Mouse (Mus musculus) CD4-positive, CD25-positive, alpha-beta regulatory T cell, adult 2 months (primary cell): ENCODE data around the gene Anxa2.
A peak's percentile ranks its signal among the peaks of the same experiment; 100 is the strongest.

ENCODE experiments used
- DNase-seq: peaks from one replicate; pipeline ENCODE4 v3.0.0-alpha.2; 2012; ENCODE audit warnings: low read depth, low spot score

Anxa2 gene

DNA sequence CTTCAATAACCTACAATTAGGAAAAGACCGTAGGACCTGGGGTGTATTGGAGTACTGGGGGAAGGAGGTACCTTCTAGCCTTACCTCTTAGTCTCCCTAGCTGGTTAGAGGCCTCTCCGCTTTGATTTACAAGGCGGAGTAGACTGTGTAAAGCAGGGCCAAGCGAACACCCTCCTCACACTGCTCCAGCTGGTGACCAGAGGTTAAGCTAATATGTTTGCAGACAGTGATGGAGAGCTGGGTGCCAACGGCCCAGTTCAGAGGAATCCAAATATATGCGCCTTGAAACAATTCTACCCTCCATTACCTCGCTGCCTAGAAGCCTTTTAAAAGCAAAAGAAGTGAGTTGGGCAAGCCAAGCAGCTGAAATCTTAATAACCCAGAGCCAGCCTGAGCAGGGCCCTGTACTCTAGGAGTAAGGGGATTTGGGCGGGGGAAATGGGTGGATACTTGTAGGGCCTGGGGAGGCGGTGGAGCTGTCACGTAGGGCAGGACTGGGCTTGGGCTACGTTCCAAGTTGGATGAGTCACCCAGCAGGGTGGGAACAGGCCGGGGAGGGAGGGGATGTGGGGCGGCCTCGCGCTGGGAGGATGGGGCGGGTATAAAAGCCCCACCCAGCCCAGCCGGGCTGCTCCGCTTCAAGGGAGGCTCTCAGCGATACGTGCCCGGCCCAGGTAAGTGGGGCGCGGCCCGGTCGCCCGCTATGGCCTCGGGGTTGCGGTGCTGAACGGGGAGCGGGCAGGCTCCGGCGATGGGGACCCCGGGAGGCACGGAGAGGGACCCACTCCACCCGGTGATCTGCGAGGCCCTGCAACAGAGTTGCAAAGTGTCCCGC is at the start of gene Anxa2:
Gene Anxa2 (plus strand): TSS at position 555 of the 835 bp plus-strand sequence.
- peak; percentile 76 for DNase-seq

DNA sequence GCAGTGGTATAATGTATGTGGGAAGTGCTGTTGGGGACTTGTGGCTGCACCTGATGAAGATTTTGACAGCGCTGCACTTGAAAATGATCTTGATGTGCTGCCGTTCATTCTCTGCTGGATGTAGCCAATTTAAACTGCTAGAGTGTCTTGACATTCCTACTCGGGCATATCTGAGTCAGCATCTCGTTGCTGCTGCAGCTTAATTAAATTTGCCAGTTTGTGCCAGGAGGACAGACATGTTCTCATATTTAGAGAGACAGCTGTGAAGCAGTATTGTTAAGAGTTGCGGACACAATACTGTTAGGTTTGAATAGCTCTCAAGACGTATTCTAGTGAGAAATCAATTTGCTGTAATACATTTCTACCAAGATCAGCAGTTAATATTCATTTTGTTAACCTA is 48.7 kb upstream of the Anxa2 start:
- no peak for DNase-seq

DNA sequence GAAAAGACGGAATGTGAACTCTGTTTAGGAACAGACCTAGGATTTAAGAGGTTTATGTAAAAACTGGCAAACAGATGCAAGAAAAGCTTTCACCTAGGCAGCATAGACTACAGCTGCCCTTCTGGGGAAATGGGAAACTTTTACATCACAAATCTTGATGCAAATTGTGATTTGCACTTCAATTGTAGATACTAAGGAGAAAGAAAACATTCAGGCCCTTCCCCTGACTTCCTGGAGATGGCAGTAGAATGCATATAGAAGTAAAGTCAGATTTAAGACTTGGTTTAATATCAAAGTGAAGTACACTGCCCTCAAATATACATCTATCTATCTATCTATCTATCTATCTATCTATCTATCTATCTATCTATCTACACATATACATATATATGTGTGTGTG is 33.9 kb upstream of the Anxa2 start:
- peak; percentile 30 for DNase-seq

DNA sequence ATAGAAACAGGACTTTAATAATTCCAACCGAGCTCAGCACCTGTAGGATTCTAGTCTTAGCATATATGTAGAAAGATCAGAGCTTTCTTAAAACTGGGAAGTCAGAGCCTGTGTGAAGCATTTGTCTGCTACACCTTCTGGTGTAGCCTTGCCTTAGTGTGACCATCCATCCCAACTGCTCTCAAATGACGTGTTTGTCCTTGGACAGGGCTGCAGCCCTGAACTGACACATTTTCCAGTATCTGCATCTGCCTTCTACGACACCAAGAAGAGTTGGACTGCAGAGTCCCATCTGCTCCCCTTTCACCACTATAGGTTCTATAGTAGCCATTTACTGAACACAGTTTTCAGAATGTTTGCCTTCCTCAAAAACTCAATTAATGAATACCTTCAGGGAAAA is 22.9 kb upstream of the Anxa2 start:
- no peak for DNase-seq

DNA sequence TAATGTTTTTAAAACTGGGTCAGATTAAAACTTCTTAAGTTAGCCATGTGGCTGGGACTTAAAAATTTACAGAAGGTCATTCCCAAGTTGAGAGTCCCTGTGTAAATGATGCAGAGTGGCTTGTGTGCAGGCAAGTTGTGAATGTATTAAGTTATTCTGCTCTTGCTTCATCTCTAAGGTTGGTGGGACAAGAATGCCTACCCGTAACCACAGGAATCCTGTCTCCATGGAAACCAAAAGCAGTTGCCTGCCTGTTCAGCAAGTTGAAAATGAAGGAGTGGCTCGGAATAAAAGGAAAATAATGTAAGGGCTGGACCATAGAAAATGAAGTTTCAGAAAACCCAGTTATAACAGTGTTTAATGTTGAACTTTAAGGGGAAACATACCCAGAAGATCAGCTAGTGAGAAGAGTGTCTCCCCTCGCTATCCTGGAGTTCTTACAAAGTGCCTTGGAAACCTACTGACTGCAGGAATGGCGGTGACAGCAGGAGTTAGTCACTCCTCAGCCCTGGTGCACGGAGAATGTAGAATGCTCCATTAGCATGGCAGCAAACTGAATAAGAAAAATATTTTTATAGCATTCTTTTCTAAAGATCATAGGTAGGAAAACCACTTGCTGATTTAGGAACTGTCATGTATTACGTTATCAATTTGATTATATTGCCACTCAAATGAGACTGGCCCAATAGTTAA is 21.4 kb upstream of the Anxa2 start:
- DNase-seq = no peak

DNA sequence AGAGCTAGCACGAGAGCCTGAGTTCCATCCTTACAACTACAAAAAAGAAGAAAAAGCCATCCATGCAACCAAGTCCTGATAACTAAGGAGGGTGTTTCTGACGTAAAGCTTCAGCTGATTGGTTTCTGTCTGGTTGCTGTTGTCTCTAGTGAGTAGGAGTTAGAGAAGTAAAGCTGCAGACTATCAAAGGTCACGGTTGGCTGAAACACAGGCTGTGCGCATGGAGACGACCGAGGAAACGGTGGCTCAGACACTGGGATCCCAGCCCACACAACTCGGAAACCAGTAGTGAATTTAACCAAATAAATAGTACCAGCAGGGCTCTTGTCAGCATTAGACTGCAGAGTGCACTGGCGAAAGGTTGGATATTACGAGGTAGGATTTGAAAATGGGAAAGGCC is 18.2 kb upstream of the Anxa2 start:
- DNase-seq = peak; percentile 25

DNA sequence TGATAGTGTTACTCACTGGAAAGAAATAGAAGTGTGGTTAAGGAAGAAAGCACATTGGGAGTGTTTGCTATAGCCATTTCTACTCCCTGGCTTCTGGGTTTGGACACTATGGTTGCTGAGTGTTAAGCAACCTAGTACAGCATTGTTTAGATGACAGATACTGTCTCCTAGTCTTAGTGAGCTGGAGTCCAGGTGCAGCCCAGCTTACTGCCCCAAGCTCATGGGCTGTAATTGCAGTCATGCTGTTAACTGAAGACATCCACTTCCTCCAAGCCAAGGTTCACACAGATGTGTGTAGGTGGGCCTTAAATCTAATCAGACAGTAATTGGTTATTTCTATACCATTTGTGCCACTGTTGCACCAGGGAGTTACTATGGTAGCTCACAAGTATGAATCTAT is 17.8 kb upstream of the Anxa2 start:
- DNase-seq = no peak

DNA sequence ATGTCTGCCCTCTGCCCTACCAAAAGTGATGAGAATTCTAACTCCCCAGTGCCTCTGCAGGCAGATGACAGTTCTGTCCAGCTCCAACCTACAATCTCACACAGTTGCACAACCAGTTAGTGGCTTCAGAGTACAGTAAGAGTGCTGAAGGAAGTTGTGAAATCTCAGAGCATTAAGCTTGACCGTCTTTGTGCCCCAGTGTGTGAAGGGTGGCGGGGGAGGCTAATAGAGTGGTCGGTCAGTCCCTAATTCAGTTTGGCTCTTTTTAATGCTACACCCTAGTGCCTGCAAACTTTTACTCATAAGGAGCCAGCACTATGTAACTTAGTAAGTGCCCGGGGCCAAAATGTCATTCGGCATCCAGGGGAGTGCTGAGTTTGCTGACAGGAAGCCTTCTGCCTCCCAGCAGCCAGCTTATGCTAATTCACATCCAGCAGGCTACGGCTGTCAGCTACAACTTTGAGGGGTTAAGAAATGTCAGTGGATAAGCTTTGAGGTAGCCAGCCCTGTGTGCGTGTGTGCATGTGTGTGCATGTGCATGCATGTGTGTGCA is 13.5 kb upstream of the Anxa2 start:
- DNase-seq = peak; percentile 23

DNA sequence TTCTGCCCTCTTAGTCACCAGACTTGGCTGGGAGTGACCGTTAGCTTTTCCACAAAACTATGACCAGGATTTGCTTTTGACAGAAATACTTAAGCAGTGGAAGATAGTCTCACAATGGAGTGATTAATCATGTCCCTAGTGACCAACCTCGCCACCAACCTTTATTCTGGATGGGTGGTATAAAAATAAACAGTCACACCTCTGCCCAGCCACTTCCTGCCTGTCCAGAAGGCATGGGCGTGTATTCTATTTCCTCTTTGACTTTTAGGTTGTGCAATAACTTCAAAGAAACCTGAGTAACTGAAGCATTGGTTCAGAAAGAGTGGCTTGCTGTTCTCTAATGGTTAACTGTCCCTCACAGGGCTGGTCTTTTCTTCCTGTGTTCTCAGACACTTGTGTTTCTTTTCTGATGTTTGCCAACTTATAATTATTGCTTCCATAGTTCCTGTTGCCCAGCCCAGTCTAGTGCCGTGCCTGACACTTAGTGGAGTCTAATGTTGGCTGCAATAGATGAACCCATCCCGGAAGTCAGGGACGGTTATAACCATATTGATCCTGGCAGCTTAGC is 10.9 kb upstream of the Anxa2 start:
- DNase-seq = peak; percentile 14

DNA sequence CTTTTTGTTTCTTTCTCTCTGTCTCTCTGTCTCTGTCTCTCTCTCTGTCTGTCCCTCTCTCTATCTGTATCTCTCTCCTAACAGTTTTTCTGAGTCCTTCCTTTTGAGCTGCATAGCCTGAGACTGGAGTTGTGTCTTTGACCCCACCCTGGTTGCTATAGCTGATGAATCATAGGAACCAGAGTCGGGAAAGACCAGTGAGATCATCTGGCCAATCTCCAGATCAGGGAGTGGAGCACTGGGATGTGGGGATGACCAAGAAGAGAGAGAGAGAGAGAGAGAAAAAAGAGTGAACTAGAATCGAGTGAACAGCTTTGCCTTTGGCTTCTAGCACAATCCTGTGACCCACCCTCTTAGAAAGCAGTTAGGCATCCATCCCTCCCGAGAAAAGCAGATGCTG is 10.2 kb upstream of the Anxa2 start:
- DNase-seq = no peak

DNA sequence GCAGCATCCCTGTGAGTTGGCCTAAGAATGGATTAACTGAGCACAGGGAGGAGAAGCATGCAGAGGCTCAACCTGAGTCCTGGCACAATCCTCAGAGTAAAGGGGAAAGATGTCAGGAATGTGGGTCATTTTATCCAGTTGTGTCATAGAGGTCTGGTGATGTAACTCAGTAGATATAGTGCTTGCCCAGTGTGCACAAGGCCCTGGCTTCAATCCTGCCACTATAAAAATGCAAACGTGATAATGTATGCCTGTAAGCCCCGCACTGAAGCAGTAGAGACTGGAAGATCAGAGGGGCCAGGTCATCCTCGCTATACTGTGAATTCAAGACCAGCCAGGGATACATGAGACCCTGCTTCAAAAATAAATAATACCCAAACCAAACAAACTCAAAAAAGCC is 4.6 kb upstream of the Anxa2 start:
- no peak for DNase-seq

DNA sequence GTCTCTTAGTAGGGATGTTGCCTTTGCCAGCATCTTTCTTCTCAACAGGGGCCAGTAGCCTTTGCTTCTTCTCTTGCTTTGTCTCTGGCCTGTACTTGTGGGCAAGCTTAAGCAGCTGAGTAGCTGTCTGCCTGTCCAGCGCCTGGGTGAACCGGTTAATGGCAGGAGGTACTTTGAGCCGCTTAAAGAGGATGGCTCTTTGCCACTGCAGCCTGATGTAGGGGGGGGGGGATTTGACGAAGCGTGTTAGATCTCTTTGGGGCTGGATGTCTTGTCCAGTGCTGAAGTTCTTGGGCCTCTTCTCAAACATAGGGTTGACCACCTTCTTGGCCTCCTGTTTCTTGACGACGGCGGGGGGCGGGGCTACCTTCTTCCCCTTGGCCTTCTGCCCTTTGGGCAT is 2.8 kb upstream of the Anxa2 start:
- DNase-seq = no peak

DNA sequence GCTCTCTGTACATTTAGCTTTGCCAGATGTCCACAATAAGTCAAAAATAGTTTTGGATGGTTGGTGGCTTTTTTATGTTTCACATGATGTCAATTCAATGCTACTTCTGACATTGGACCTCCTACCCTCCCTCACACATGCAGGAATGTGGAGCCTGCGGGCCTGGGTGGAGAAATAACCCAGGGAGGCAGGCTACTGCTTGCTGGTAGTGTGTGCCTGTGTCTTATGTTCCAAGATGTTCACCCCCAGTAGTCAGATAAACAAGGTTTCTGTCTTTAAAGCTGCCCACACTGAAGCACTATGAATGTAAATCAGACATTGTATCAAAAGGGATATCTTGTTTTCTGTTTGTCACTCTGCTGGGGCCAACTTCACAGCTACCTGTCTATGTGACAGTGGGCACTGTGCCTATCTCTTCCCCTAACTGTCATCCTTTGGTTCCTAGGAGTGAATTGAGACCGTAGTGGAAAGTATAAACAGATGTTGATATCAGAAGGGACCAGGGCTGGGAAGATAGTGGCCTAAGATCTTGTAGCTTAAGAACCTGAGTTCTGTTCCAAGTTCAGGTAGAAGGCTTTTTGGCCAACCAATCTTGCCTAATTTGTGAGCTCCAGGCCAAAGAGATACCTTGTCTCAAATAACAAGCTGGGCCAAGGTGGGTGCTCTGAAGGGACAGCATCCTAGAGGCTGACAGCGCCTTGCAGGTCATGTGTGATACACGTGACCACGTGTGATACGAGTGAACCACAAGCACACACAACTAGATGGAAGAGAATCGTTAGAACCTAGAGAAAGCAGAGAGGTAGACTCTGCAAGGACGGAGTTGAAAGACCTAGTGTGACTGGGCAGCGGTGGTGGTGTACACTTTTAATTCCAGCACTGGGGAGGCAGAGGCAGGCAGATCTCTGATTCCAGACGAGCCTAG is 1.3 kb upstream of the Anxa2 start:
- no peak for DNase-seq

DNA sequence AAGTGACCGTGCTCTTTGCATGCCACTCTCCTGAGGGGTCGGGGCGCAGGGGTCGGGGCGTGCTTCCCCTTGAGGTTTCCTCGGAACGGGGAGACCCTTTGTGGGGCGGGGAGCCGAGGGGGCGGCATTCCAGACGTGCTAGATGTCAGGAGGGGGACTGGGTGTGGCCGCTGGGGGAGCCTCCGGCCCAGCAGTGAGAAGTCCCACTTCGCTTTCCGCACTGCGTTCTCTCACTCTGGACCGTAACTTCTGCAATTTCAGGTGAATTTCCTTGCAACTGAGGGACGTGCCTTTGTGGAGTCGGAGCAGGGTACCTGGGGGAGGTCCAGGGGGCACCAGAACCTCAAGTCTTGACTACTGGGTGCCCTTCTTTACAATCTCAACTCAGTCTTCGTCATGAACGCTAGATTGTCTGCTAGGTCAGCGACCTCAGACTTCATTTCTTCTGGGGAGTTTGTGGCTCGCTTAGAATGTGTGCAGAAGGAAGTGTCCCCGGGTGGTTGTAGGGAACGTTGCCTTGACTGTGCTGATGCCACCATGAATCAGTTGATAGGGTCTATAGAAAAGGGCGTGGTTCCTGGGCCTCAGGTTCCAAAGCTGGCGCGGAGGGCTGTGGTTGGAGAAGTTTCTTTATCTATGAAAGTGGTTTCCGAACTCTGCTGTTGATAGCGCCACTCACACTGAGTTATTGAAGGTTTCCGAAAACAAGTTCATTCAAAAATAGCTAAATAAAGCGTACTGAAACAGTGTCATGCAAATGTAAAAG is 664 bp downstream of the Anxa2 start:
- peak; percentile 60 for DNase-seq

DNA sequence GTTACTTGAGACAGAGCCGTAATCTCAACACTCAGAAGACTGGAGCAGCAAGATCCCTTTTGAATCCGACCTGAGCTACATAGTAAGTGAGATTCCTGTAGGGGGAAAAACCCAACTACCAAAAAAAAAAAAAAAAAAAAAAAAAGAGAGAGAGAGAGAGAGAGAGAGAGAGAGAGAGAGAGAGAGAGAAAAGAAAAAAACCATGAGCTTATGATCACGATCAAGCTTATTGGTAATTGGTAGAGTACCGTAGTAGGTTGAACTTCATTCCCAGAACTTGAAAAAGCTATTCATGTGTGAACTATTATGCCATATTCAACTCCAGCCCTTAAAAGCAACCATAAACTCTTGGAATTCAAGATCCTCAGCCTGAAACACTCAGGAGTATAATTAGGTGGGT is 1.3 kb downstream of the Anxa2 start:
- no peak for DNase-seq

DNA sequence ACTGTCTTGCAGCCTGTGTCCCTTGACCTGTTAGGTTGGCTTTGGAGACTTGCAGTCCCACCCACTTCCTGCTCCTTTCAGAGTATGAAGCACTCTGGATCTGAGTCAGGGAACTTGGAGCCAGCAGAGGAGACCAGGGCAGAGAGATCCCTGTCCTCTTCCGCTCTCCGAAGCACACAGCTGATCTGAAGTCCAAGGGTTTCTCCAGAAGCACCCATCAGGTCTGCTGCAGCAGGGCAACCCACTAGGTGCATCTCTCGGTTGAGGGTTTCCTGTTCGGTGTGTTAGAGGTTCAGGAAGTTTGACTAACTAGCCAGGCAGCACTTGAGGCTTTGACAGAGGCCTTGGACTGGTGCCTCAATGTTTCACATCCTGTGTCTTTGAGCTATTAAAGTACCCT is 2.0 kb downstream of the Anxa2 start:
- peak; percentile 50 for DNase-seq

DNA sequence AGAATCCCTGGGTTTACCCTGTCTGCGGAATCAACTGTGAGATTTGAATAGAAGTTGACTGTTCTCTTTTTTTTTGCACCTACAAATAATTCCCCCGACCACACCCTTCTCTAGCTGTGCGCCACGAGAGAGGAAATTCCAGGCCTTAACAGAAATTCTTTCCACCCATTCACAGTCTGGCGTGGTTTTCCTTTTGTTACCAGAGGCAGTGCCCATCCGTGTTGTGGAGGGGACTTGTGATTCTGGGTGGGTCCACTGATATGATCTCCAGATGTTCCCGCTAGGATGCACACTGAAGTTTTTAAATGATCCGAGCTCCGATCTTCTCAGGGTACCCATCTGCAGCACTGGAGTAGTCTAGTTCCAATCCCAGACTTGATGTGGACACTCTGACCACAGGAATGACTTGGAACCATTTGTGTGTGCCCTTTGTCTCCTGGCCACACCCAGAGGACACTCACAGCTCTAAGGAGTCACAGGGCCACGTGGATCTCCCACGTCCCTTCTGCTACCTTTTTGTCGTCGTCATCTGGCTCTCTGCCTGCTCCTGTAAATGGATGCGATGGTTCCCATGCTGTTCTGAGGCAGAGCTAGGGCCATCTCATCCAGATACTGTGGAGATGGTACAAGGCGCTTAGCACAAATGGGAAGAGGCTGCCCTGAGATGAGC is 3.1 kb downstream of the Anxa2 start:
- no peak for DNase-seq

DNA sequence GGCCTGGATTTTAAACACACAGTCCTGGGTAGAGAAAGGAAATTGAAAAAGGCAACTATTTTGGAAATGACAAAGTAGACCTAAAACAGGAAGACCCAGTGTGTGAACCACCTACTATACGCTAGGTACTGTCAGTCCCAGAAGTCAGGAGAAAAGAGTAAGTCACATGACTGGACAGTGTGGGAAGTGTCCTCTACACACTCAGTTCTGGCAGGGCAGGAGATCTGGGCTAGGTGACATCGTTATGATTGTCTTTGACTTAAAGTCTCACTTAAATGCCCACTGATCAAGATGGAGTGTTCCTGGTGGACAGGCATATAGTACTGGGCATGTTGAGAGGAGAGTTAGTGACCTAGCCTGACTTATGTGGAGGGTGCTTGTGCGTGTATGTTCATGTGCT is 3.7 kb downstream of the Anxa2 start:
- DNase-seq = no peak

DNA sequence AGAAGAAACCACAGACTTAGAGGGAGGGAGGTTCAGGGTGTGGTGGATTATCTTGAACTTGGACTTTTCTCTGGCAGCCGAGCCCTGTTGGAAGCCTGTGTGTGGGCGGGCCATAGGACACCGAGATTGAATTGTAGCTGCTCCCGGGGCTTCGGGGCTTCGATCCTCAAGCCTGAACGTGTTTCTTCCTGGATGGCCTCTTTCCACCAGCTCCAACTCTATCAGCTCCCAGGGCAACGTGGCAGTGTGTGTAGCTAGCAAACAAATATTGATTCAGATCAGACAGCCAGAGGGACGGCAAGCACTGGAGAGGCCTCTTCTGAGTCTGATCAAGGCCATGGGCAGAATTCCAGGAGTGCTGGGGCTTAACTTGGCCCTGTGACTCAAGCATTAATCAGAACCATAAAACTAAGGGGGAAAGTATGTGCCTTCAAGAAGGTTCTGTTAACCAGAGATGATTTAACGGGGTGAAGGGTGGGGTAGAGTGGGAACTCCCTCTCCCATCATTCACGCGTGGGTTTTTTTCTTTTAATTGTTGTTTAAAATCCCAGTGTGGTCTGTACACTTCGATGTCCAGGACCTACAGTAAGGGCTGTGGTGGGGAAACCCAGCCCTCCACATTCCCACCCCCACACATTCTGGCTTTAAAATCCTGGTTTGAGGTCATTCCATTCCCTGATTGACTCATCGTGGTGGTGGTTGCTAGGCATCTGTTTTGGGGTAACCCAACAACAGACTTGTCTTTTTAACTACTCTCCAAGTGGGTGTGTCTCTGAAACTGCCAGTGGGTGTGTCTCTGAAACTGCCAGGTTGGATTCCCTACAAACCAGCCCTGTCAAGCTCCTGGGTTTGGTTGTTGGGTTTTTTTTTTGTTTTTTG is 4.6 kb downstream of the Anxa2 start:
- peak; percentile 59 for DNase-seq
